In the genomic region with DNA sequence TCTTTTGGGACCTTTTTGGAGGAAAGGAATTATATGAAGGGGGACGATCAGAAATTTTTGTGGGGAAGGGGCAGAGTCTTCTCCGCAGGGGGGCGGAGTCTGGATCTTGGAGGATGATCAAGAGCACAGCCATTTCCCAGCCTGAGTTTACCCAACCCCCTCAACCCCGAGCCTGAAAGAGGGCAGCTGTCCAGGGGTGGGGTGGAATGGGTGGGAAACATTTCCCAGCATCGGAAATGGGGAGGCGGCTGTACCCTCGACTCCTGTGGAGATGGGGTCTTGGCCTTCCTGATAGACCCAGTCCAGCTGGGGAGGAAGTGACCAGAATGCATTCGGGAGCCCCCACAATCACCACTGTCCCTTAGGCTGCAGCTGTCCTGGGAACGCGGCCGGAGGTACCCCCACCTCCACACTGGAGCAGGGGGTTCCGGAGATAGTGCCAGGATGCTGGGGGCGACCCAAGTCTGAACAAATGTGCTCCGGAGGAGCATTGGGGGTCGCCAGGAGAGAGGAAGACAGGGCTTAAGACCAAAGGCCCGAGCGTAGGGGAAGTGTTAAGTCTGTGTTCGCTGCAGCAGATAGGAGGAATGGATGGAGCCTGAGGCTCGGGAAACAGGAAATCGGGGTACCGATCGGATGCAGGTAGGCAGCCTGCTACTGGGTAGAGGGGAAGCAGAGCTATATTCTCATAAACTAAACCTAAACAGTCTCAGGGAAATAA, we compare ENCODE assay signal across 8 mouse cellular contexts. TPM values are rescaled to one million over a fixed set of nuclear protein-coding genes. Genes with fewer than 3 reads are reported as not detected.
DNase-seq lines count a peak whose midpoint lies in the region; ATAC-seq and TF ChIP-seq lines count a peak whose summit lies in the region.

No protein-coding gene starts in this region.

- TF ChIP-seq RAD21 in CH12.LX (IDR thresholded peaks at IDR 0.05; ENCODE audit: low read depth, low read length) = no peak

- peak; percentile 59 for DNase-seq in 3134 (ENCODE audit: extremely low read depth, insufficient read length, low spot score)
- DNase-seq in CH12.LX (ENCODE audit: extremely low read depth) = no peak
- peak; percentile 63 to 73 for DNase-seq in cerebellum, postnatal 25 days
- DNase-seq in heart, adult 11 months = peak; percentile 99
- peak; percentile 92 for DNase-seq in lung, embryonic 14.5 days
- DNase-seq in retina, postnatal 1 day = peak; percentile 70

- 0 out of 2 replicates have a peak, but pooled peaks have one; percentile 15 for ATAC-seq in intestine, postnatal 0 days
- ATAC-seq in lung, embryonic 14.5 days (ENCODE audit: insufficient read depth) = peak; percentile 55
- ATAC-seq in granulocyte monocyte progenitor cell, adult 5-6 weeks (replicated peaks; ENCODE audit: poor library complexity, severe bottlenecking) = no peak

- TF ChIP-seq EP300 in CH12.LX (IDR thresholded peaks at IDR 0.05; ENCODE audit: low read length) = no peak

- no peak for TF ChIP-seq POLR2A in CH12.LX (IDR thresholded peaks at IDR 0.05; ENCODE audit: low read depth, low read length)

- peak overlapping the region; percentile 77 for H3K4me2 ChIP-seq in CH12.LX (ENCODE audit: insufficient read depth, low read depth, poor library complexity, severe bottlenecking)
- H3K4me2 ChIP-seq in intestine, postnatal 0 days (replicated peaks; ENCODE audit: low read depth) = peak overlapping the region; percentile 73
- peak overlapping the region; percentile 99 for H3K4me2 ChIP-seq in lung, embryonic 14.5 days

- peaks cover 0 to 7% of the 10 kb centered on the region in 2 experiments for H3K36me3 ChIP-seq in CH12.LX (replicated peaks in 1 of 2; ENCODE audit: control insufficient read depth in 1 of 2, insufficient read depth in 1 of 2, low read length in 1 of 2)
- 0 out of 2 replicates have a peak, but pooled peaks cover 4% of the 10 kb centered on the region for H3K36me3 ChIP-seq in intestine, postnatal 0 days (ENCODE audit: control insufficient read depth, insufficient read depth)
- no peaks in the 10 kb centered on the region for H3K36me3 ChIP-seq in lung, embryonic 14.5 days (ENCODE audit: insufficient read depth)

- no peak overlapping the region for H3K27ac ChIP-seq in CH12.LX (ENCODE audit: insufficient read depth, low read depth)
- peak overlapping the region; percentile 96 for H3K27ac ChIP-seq in intestine, postnatal 0 days (ENCODE audit: low read depth, low read length)
- peak overlapping the region; percentile 99 for H3K27ac ChIP-seq in lung, embryonic 14.5 days (ENCODE audit: low read depth)

- peaks cover 17% of the 10 kb centered on the region for H3K79me2 ChIP-seq in CH12.LX (replicated peaks; ENCODE audit: control insufficient read depth, extremely low read depth, insufficient read depth, poor library complexity, severe bottlenecking)

- H3K4me1 ChIP-seq in CH12.LX (ENCODE audit: control insufficient read depth in 1 of 2, insufficient read depth in 2 of 2) = peaks cover 5 to 31% of the 10 kb centered on the region in 2 experiments; a peak in 3 of 4 replicates
- H3K4me1 ChIP-seq in intestine, postnatal 0 days (replicated peaks; ENCODE audit: control insufficient read depth, insufficient read depth, low read length) = peaks cover 7% of the 10 kb centered on the region; the same call in 1 of the 2 replicates
- H3K4me1 ChIP-seq in lung, embryonic 14.5 days (ENCODE audit: insufficient read depth) = peaks cover 17% of the 10 kb centered on the region

- dilution Hi-C loops in CH12.LX (cut with MboI; ENCODE audit: extremely low pct_ligation_motif_present, extremely low pct_unique_long_range_greater_than_20kb, low sequenced_read_pairs) = no loop called here

- TF ChIP-seq CTCF in CH12.LX (conservative IDR thresholded peaks at IDR 0.05 in 1 of 2, IDR thresholded peaks at IDR 0.05 in 1 of 2; ENCODE audit: low read depth in 2 of 2, low read length in 2 of 2) = no peak
- TF ChIP-seq CTCF in intestine, postnatal 0 days (IDR thresholded peaks at IDR 0.05; ENCODE audit: low read depth) = no peak
- TF ChIP-seq CTCF in lung, embryonic 14.5 days (IDR thresholded peaks at IDR 0.05; ENCODE audit: low read depth) = no peak

- H3K4me3 ChIP-seq in CH12.LX (replicated peaks in 1 of 3; ENCODE audit: low read depth in 2 of 3, low read length in 2 of 3, poor library complexity in 1 of 3) = peak overlapping the region in 2 of 3 experiments; percentile 34 to 42
- peak overlapping the region; percentile 91 for H3K4me3 ChIP-seq in intestine, postnatal 0 days (ENCODE audit: low read depth, low read length)
- H3K4me3 ChIP-seq in lung, embryonic 14.5 days (ENCODE audit: low read depth, low read length) = peak overlapping the region; percentile 98

- WGBS in intestine, postnatal 0 days = 8% methylated on average over 22 of the region's 22 CpGs
- WGBS in lung, embryonic 14.5 days = 1% methylated on average over 22 of the region's 22 CpGs

- in situ Hi-C loops in CH12.LX (cut with MboI; ENCODE audit: low pct_ligation_motif_present, low pct_unique_long_range_greater_than_20kb, low sequenced_read_pairs) = no loop called here

- no peaks in the 10 kb centered on the region for H3K9me3 ChIP-seq in CH12.LX (replicated peaks; ENCODE audit: low read length)
- no peaks in the 10 kb centered on the region for H3K9me3 ChIP-seq in intestine, postnatal 0 days (ENCODE audit: control insufficient read depth)
- H3K9me3 ChIP-seq in lung, embryonic 14.5 days (ENCODE audit: low read depth, low read length) = no peaks in the 10 kb centered on the region

- H3K27me3 ChIP-seq in CH12.LX (replicated peaks) = peaks cover 4% of the 10 kb centered on the region
- no peaks in the 10 kb centered on the region for H3K27me3 ChIP-seq in intestine, postnatal 0 days (replicated peaks; ENCODE audit: control insufficient read depth, insufficient read depth, low read length)
- no peaks in the 10 kb centered on the region for H3K27me3 ChIP-seq in lung, embryonic 14.5 days (ENCODE audit: insufficient read depth, low read length)

- peak overlapping the region; percentile 52 for H3K9ac ChIP-seq in CH12.LX (ENCODE audit: insufficient read depth, low read depth)
- peak overlapping the region; percentile 80 for H3K9ac ChIP-seq in intestine, postnatal 0 days (ENCODE audit: low read depth, low read length)
- H3K9ac ChIP-seq in lung, embryonic 14.5 days = peak overlapping the region; percentile 95

TF ChIP-seq in CH12.LX, 34 proteins besides CTCF, POLR2A, EP300 and RAD21:
- no peak for TF ChIP-seq USF2 (conservative IDR thresholded peaks at IDR 0.05; ENCODE audit: low read depth, low read length)
- no peak for TF ChIP-seq CHD2 (IDR thresholded peaks at IDR 0.05; ENCODE audit: low read length)
- TF ChIP-seq MXI1 (IDR thresholded peaks at IDR 0.05; ENCODE audit: low read depth, low read length) = no peak
- no peak for TF ChIP-seq JUND (conservative IDR thresholded peaks at IDR 0.05; ENCODE audit: low read depth, low read length)
- TF ChIP-seq TCF12 (IDR thresholded peaks at IDR 0.05; ENCODE audit: low read depth, low read length) = no peak
- TF ChIP-seq HCFC1 (IDR thresholded peaks at IDR 0.05; ENCODE audit: low read depth, low read length) = no peak
- TF ChIP-seq ZC3H11A (IDR thresholded peaks at IDR 0.05; ENCODE audit: low read depth, low read length) = no peak
TF ChIP-seq in CH12.LX: peak in this region for 0.

RNA-seq across cellular contexts. Expression of a gene that starts 0.7 kb away (rescaled TPM):
- total RNA-seq in CH12.LX (2012; rRNA removed) (13.0 and 13.2 TPM in 2 replicates), CH12.LX (2014; rRNA removed) (6.1 and 7.1 TPM in 2 replicates)
- polyA plus RNA-seq in CH12.LX (2012; ENCODE audit: insufficient read length, low read depth) = 15.2 and 15.4 TPM in 2 replicates
- polyA plus RNA-seq in intestine, postnatal 0 days (2015; fragmentation: Nextera tagmentation; extraction: Ambion mirVana) = 7.8 and 8.4 TPM in 2 replicates
- 24.5 and 26.6 TPM in 2 replicates for polyA plus RNA-seq in lung, embryonic 14.5 days (2014; fragmentation: Nextera tagmentation; extraction: Ambion mirVana)
- total RNA-seq in granulocyte monocyte progenitor cell, adult 5-6 weeks (2014; fragmentation: Nextera tagmentation) = 10.5 and 10.7 TPM in 2 replicates
- total RNA-seq in granulocyte monocyte progenitor cell, adult 5-6 weeks (2017) = 5.3 and 6.0 TPM in 2 replicates

RNA-seq across cellular contexts. Expression of a gene that starts 13.6 kb away (rescaled TPM):
- total RNA-seq in CH12.LX (2012; rRNA removed) = 47.5 and 55.1 TPM in 2 replicates
- 44.1 and 45.8 TPM in 2 replicates for total RNA-seq in CH12.LX (2014; rRNA removed)
- 72.2 and 76.1 TPM in 2 replicates for polyA plus RNA-seq in CH12.LX (2012; ENCODE audit: insufficient read length, low read depth)
- polyA plus RNA-seq in intestine, postnatal 0 days (2015; fragmentation: Nextera tagmentation; extraction: Ambion mirVana) = 8.8 and 9.7 TPM in 2 replicates
- 14.6 and 14.9 TPM in 2 replicates for polyA plus RNA-seq in lung, embryonic 14.5 days (2014; fragmentation: Nextera tagmentation; extraction: Ambion mirVana)
- 76.4 and 110 TPM in 2 replicates for total RNA-seq in granulocyte monocyte progenitor cell, adult 5-6 weeks (2014; fragmentation: Nextera tagmentation)
- 41.8 and 45.8 TPM in 2 replicates for total RNA-seq in granulocyte monocyte progenitor cell, adult 5-6 weeks (2017)

RNA-seq across cellular contexts. Expression of a gene that starts 16.3 kb away (rescaled TPM):
- total RNA-seq in CH12.LX (2012; rRNA removed) = 17.5 and 21.7 TPM in 2 replicates
- 2.2 and 2.5 TPM in 2 replicates for total RNA-seq in CH12.LX (2014; rRNA removed)
- polyA plus RNA-seq in CH12.LX (2012; ENCODE audit: insufficient read length, low read depth) = 31.2 and 34.5 TPM in 2 replicates
- 17.2 and 21.7 TPM in 2 replicates for polyA plus RNA-seq in intestine, postnatal 0 days (2015; fragmentation: Nextera tagmentation; extraction: Ambion mirVana)
- polyA plus RNA-seq in lung, embryonic 14.5 days (2014; fragmentation: Nextera tagmentation; extraction: Ambion mirVana) = 31.1 and 39.1 TPM in 2 replicates
- total RNA-seq in granulocyte monocyte progenitor cell, adult 5-6 weeks (2014; fragmentation: Nextera tagmentation) = 130 and 136 TPM in 2 replicates
- 25.1 and 31.3 TPM in 2 replicates for total RNA-seq in granulocyte monocyte progenitor cell, adult 5-6 weeks (2017)

RNA-seq across cellular contexts. Expression of a gene that starts 30.0 kb away (rescaled TPM):
- total RNA-seq in CH12.LX (2012; rRNA removed) = 6.5 and 7.4 TPM in 2 replicates
- total RNA-seq in CH12.LX (2014; rRNA removed) = 2.0 and 2.2 TPM in 2 replicates
- 6.5 and 7.0 TPM in 2 replicates for polyA plus RNA-seq in CH12.LX (2012; ENCODE audit: insufficient read length, low read depth)
- polyA plus RNA-seq in intestine, postnatal 0 days (2015; fragmentation: Nextera tagmentation; extraction: Ambion mirVana) = 1.1 and 1.3 TPM in 2 replicates
- polyA plus RNA-seq in lung, embryonic 14.5 days (2014; fragmentation: Nextera tagmentation; extraction: Ambion mirVana) = 3.5 and 3.8 TPM in 2 replicates
- total RNA-seq in granulocyte monocyte progenitor cell, adult 5-6 weeks (2014; fragmentation: Nextera tagmentation) = 9.8 and 10.0 TPM in 2 replicates
- total RNA-seq in granulocyte monocyte progenitor cell, adult 5-6 weeks (2017) = 4.9 and 5.2 TPM in 2 replicates

RNA-seq across cellular contexts. Expression of a gene that starts 30.8 kb away (rescaled TPM):
- total RNA-seq in CH12.LX (2012; rRNA removed) (11.7 and 12.1 TPM in 2 replicates), CH12.LX (2014; rRNA removed) (10.7 and 13.9 TPM in 2 replicates)
- polyA plus RNA-seq in CH12.LX (2012; ENCODE audit: insufficient read length, low read depth) = 10.2 and 10.6 TPM in 2 replicates
- polyA plus RNA-seq in intestine, postnatal 0 days (2015; fragmentation: Nextera tagmentation; extraction: Ambion mirVana) = 14.8 and 15.8 TPM in 2 replicates
- polyA plus RNA-seq in lung, embryonic 14.5 days (2014; fragmentation: Nextera tagmentation; extraction: Ambion mirVana) = 5.2 and 6.7 TPM in 2 replicates
- 13.5 and 22.0 TPM in 2 replicates for total RNA-seq in granulocyte monocyte progenitor cell, adult 5-6 weeks (2014; fragmentation: Nextera tagmentation)
- 16.9 and 18.4 TPM in 2 replicates for total RNA-seq in granulocyte monocyte progenitor cell, adult 5-6 weeks (2017)

Comparison
In these comparisons a context has a peak if more than half of its experiments do, and no peak if none do; other contexts are left out.
1. H3K4me3 ChIP-seq: peak in every context shown above with its lines; median percentile 98 in lung, embryonic 14.5 days; 91 in intestine, postnatal 0 days; 38 in CH12.LX.